Mouse (Mus musculus): ENCODE measurements around the gene Ehd2.

Ehd2 gene

DNA sequence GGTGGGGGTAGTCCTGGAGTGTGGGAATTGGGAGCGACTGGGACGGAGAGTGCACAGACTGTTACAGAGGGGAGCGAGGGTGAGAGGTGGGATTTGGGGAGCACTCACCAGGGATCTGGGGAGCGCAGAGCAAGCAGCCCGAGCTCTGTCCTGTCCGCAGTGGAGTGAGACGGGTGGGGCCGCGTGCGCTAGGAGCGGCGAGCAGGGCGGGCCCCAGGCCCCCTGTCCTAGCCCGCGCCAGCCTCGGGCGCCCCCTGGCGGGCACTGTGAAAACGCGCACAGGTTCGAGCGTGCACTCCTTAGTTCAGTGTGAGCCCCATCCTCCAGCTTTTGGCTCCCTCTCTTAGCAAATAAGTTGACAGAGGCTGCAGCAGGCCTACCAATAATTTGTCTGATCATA is at the start of gene Ehd2:
Ehd2 (minus strand) TSS at position 256 of the 400 bp plus-strand sequence.
- in situ Hi-C loops (cut with MboI, MseI), result no loop called here

DNA sequence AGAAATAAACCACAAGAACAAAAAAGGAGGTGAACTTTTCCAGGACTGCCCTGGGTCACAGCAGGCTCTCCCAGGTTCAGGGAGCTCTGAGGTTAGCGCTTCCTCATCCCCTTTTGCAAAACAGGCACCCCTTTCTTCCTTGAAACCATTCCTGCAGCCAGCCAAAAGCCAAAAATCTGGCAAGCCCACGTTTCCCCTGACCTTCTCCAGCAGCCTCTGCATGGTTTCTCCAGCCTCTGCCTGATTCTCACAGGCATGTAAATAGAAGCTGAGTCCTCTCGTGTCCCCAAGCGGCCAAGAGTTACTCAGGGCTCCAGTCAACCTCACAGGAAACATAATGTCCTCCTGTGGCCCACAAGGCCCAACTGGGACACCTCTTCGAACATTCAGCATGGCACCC is 48.0 kb upstream of the Ehd2 start:
- in situ Hi-C loops (cut with MboI, MseI), result no loop called here

DNA sequence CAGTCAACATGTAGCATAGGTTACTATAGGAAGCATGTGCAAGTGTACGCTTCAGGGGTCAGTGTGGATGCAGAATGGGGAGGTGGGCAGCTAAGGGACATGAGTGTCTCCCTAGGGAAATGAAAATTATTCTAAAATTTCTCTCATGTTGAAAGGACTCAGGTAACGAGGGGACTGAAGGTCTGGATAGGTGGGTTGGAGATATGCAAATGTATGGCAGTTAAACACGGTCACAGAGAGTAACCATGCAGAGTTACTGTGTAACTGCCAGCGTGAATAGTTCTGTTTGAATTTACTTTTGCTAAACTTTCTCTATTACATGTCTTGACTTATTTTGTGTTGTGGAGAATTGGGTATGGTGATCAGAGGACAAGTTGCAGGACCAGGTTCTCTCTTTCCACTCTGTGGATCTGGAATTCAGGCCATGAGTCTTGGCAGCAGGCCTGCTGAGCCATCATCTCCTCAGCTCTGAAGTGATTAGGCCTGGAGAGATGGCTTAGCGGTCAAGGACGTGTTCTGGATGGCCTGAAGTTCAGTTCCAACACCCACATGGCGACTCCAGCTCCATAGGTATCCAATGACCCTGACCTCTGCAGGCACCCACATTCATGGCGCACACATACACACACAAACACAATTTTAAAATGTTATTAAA is 47.3 kb upstream of the Ehd2 start:
- in situ Hi-C loops (cut with MboI, MseI), result no loop called here

DNA sequence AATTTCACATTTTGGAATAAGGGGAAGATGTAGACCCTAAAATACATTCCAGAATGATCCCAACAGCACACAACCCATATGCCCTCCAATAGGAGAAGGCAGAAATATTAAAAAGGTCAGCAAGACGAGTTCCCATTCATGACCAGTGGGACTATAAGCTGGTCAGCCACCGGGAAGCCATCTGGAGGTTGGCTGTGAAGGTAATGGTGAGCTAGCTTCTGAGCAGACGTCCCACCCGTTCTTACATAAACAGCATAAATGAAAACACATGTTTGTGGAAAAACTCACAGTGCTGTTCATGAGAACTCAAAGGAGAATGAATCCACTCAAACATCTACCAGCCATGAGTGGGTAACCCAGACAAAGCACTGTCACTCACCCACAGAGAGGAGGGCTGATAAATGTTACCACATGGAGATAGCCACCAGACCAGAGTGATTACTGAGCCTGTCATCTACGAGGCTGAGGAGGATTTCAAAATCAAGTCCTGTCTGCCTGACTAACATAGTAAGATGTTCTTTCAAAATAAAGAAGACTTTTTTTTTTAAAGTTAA is 46.4 kb upstream of the Ehd2 start:
- in situ Hi-C loops (cut with MboI, MseI), result no loop called here

DNA sequence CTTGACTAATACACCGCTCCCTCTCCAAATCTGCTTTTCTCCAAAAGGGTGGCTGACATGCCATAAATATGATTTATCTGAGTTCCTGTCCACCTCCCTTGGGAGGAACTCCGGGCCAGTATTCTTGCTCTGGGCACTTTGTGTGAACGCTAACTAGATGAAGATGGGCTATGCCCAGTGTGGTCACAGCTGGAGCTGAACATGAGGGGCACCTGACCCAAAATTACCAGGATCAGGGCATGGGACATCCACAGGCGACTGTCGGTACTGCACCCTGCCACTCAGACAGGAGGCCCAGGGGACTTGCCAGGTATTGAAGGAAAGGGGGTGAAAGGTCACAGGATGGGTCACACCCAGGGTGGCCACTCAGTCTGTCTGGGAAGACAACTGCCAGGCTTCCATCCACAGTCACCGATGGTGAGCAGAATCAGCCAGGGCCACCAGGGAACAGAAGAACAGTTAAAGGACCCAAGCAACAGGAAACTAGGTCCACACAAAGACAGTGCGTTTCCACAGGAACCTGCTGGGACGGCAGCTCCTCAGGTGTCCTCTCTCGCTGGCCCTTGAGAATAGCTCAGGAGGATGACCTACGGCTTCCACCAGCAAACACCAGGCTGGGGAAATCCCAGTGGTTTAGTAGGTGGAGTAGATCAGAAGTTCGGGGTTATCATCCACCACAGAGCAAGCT is 45.4 kb upstream of the Ehd2 start:
- in situ Hi-C loops (cut with MboI, MseI), result no loop called here

DNA sequence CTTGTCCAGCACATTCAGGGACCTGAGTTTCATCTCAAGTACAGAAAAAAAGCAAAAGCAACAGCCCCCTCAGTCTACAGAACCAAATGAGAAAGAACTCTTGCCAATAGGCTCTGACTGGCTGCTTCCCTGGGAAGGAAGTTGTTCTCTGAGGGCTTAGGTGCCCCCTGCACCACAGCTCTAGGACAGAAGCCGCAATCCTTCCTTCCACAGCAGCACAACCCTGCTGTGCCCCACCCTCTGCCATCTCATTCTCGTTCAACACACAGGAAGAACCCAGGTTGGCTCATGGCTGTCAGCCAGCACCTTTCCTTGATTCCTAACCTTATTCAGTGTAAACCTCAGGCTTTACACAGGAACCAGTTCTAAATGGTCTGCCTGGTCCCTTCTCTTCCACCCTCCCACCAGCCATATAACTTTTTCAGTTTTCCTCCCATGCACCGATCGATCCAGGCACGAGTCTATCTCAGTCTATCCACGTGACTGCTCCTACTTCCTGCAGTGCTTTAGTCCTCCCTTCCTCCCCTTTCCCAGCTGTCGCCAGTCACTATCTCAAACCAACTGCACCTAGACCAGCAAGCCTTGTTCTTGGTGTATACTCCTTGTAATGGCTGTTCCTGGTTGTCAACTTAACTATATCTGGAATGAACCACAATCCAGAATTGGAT is 44.2 kb upstream of the Ehd2 start:
- in situ Hi-C loops (cut with MboI, MseI), result no loop called here

DNA sequence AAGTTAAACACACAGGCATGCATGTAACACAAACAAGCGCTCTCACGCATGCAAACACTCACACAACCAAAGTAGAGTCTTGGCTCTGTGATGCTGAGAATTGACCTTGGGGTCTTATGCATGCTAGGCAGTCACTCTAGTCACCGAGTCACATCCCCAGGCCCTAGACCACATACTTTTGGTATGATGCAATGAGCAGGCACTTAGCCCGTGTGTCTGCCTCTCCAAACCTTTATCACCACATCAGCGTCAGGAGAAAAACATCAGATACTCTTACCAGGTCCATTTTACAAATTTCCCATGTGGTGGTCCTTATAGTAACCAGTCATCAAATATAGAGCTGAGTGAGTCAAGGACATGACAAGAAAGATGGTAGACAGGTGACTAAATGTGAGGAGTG is 43.3 kb upstream of the Ehd2 start:
- in situ Hi-C loops (cut with MboI, MseI), result no loop called here

DNA sequence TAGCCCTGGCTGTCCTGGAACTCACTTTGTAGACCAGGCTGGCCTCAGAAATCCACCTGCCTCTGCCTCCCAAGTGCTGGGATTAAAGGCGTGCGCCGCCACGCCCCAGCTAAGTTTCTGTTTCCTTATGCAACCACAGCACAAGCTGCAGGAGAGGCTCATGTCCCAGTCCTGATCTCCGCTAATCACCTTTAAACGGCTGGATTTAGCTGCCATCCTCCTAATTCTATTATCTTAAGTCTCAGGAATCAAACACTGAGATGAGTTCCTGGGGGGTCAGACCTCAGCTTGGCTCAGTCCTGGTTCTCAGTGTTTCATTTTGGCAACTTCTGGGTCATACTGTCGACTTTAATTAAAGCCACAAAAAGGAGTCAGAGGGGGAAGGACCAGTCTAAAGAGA is 42.3 kb upstream of the Ehd2 start:
- in situ Hi-C loops (cut with MboI, MseI), result no loop called here

DNA sequence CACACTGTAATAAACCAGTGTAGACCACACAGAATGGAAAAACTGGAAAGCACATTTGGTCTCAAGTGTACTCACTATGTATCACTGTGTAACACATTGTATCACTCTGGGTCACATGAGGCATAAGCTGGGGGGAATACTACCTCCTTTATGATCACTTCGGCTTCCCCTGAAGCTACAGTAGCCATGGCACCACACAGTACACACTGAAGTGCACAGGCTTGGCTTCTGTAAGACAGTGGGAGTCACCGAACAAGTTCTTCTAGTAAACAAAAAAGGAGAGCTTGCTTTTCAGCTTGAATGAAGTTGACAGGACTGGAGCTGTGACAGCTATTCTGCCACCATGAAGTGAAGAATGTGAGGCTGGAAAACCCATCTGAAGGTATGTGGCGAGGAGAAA is 37.7 kb upstream of the Ehd2 start:
- in situ Hi-C loops (cut with MboI, MseI), result no loop called here

DNA sequence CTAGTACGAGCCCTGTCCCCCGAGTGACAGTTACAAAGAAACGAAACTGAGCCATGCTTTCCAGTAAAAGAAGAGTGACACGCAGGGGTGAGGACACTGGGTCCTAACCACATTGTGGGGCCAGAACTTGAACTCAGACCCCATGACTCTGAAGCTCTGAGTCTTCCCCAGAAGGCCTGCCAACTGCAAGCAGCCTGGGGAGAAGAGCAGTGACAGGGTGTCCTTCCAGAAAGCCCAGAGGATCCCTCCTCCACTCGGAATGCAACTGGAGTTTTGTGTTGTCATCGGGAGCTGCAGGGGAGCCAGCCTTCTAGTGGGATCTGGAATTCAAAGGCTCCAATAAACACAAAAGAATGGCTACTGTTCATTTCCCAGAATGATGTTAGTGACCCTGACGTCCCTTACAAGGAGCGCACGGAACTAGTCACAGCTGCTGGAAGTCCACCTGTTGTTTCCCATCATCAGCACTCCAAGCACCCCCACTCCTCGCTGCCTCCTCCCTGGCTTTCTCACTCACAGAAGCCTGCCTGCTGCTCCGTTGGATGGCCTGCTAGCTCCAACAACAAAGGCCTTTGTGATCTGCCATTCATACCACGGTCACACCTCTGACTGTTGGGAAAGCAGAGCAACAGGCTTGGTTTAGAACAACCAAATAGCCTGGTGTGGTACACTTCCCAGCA is 37.0 kb upstream of the Ehd2 start:
- in situ Hi-C loops (cut with MboI, MseI), result no loop called here

DNA sequence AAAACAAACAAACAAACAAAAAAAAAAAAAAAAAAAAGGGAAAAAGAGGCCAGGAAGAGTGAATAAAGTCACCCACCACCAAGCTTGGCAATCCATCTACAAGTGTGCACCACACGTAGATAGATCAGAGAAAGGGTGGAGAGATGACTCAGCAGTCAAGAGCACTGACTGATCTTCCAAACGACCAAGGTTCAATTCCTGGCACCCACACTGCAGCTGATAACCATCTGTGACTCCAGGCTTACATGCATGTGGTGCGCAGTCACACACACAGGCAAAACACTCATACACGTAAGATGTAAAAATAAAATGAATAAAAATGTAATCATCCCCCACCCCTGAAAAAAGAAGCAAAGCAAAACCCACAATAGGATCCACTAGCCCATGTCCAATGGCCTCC is 35.7 kb upstream of the Ehd2 start:
- in situ Hi-C loops (cut with MboI, MseI), result no loop called here

DNA sequence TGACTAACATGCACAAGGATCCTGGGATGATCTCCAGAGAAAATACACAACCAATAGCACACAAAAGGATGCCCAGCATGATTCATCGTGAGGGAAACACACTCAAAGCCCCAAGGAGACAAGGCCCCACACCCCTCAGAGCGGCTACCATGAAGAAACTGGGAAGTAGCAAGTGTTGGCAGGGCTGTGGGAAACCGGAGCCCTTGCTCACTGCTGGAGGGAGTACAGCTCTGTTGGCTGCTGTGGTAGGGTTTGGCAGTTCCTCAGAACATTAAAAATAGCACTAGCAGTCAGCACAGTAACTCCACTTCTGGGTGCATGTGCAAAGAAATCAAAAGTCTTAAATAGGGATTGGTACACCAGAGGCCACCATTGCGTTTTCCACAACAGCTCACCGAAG is 34.8 kb upstream of the Ehd2 start:
- in situ Hi-C loops (cut with MboI, MseI), result no loop called here

DNA sequence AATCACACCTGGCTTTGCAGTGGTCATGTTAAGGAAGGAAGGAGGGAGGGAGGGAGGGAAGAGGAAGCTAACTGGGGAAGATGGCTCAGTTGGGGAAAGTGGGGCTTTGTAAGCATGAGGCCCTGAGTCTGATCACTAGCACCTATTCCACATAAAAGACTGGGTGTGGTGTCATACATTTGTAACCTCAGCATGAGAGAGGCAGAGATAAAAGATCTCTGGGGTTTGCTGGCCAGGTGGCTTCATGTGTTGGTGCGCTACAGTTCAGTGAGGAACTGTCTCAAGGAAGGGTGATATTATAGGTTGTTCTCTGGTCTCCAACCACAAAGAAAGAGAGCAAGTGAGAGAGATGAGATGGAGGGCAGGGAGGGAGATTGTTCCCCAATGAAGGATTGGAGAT is 34.3 kb upstream of the Ehd2 start:
- in situ Hi-C loops (cut with MboI, MseI), result no loop called here

DNA sequence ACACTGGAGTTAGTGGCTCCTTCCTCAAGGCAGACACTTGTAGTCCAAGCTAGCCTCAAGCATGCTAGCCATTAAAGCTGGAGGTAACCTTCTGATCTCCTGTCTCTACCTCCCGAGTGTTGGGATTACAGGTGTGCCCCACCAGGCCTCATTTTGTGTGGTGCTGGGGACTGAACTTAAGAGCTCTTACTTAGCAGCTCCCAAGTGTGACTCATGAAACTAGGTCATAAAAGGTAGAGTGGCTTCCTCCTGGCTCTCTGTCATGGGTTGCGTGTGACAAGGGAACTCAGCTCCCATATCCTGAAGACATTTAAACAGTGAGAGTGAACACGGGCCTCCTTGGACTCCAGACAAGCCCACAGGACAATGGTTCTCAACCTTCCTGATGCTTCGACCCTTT is 26.4 kb upstream of the Ehd2 start:
- in situ Hi-C loops (cut with MboI, MseI), result loop anchor here in 1 of 2 experiments (5.0 kb wide), 1 partner anchor 149 kb away; no protein-coding TSS in a partner anchor

DNA sequence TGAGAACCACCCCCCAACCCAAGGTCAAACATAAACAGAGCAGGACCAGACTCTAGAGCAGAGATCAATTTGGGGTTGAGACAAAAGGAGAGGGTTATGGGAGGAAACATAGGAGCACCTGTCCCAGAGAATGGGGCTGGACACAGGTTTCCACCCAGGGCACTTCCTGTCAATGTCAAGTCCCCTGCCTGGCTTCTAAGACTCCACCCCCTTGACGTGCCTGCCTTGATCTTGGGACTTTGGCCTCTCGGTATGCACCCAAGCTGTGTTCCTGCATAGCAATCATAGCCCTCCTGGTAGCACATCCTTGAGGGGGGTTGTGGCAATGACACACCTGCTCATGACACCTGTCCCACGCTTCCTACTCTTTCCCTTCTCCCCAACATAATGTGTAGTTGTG is 25.8 kb upstream of the Ehd2 start:
- in situ Hi-C loops (cut with MboI, MseI), result loop anchor here in 1 of 2 experiments (5.0 kb wide), 1 partner anchor 149 kb away; no protein-coding TSS in a partner anchor

DNA sequence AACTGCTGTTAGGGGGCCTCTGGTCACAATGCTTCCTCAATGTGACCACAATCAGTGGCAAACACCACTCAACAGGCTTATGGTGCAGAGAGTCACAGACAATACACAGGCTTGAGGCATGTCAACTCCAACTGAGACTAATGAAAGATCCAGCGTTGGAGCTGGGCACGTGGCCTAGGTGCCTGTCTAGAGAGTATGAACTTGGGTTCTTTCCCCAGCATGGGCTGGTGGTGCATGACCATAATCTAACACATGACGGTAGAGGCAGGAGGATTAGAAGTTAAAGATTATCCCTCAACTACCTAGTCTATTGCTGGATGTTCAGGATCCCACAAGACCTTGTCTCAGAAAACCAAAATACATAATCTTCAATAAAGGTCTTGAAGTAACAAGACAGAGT is 24.4 kb upstream of the Ehd2 start:
- in situ Hi-C loops (cut with MboI, MseI), result loop anchor here in 1 of 2 experiments (5.0 kb wide), 1 partner anchor 151 kb away; no protein-coding TSS in a partner anchor

DNA sequence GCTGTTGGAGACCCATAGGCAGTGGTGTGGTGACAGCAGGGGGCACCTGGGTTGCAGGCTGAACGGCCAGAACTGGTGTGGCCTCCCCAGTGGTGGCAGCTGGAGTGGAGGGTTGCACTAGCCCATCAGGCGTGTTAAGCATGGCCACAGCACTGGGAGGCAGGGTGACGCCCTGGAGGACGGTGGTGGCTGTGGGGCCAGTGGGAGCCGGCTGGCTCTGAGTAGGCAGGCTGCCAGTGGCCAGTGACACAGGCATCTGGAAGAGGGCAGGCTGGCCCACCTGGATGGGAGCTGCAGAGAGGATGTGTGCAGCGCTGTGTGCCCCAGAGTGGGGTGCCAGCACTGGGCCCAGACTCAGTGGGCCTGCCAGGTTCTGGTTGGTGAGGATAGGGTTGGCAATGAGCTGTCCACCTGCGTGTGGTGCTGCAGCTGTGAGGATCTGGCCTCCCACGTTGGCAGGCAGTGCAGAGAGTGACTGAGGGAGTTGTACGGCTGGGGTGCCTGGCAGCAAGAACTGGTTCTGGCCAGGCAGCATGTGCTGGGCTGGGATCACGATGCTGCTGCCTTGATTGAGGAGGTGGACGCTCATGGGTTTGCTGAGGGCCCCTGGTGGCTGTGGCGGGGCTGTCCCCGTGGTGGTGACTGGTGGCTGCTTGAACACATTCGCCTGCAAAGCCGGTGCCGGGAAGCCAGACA is 20.4 kb upstream of the Ehd2 start:
- in situ Hi-C loops (cut with MboI, MseI), result no loop called here

DNA sequence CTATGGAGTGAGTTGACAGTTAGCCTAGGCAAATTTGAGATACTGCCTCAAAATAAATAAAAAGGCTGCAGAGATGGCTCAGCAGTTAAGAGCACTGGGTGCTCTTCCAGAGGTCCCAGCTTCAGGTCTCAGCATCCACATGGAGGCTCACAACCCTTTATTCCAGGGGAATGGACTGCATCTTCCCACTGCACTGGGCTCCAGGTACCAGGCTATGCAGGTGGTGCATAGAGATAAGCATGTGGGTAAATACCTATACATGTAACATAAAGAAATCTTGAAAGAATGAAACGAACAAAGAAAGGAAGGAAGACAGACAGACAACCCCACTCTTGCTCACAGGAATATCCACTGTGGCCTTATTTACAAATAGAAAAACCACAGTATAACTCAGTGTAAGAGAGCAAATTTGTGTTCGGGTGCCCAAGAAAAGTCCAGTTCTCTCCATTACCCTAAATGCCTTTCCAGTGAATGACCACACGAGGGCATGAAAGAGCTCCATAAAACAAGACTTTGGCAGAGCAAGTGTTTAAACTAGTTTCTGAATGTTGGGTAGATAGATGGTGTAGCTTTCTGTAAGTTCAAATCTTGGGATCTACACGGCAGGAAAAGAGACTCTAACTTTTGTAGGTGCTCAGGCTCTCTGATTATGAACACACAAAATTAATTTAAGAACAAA is 15.5 kb upstream of the Ehd2 start:
- in situ Hi-C loops (cut with MboI, MseI), result loop anchor here (5.0 kb wide), 2 partner anchors 64 to 169 kb away; partner anchors contain the start of gene Bicra (in 2 of the 2)

DNA sequence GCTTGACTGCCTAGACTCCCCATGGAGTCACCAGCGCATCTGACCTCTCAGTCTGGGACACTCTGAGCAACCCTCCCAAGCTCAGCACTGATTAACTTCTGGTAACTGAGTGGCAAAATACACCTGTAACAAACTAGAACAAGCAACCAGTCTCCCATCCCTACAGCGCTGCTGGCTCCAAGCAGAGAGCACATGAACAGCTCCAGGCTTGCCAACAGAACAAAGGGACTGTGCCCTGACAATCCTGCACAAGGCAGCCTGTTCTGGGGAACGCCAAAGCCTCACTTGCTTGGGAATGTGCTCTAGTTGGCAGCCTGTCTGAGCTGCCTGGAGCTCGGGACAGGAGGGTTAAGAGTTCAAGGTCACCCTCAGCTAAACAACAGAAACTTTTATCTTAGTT is 14.2 kb upstream of the Ehd2 start:
- in situ Hi-C loops (cut with MboI, MseI), result loop anchor here (5.0 kb wide), 2 partner anchors 66 to 171 kb away; partner anchors contain the start of gene Bicra (in 2 of the 2)

DNA sequence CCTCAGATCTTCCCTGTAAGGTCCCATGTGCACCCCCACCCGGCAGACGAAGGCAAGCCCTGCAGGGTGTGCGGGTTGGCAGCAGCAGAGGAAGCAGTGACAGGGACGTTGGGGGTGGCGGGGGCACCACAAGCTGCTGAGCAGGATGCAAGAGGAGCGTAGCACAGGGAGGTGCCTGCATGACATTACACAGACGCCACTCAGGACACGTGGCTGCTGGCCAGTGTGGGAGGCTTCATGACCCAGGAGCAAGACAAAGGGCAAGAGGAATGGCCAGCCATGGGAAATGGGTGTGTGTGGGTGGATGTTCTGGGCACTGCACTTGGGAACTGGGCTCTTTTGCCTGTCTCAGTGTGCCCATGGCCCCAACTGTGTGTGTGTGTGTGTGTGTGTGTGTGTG is 12.9 kb upstream of the Ehd2 start:
- in situ Hi-C loops (cut with MboI, MseI), result loop anchor here (5.0 kb wide), 2 partner anchors 67 to 172 kb away; partner anchors contain the start of gene Bicra (in 2 of the 2)

All from T-helper 17 cell (primary cell).